Mouse (Mus musculus) lung, adult 2 months (tissue): Measurements from ENCODE around the gene Dcst2. TPM values are rescaled to one million over a fixed set of nuclear protein-coding genes. Genes with fewer than 3 reads are reported as not detected.

Experiments used
- DNase-seq: peaks from one replicate; pipeline ENCODE4 v3.0.0; 2022
- H3K4me1 ChIP-seq: fragments of 200-500 bp; 2 replicates; pipeline ENCODE4 v1.6.1; 2011; ENCODE audit warnings: low read length; ENCODE audit not compliant: control insufficient read depth, insufficient read depth
- H3K4me3 ChIP-seq: fragments of 200-500 bp; replicated peaks from 2 replicates; pipeline ENCODE3; 2011; ENCODE audit warnings: low read depth, mild to moderate bottlenecking, control low read depth, low read length; ENCODE audit errors: extremely low read depth
- CTCF ChIP-seq: fragments of 200-500 bp; IDR thresholded peaks from 2 replicates; pipeline ENCODE4 v1.5.1; 2011; ENCODE audit warnings: mild to moderate bottlenecking, low read length, control low read depth; ENCODE audit not compliant: insufficient read depth
- POLR2A ChIP-seq: fragments of 200-500 bp; IDR thresholded peaks from 2 replicates; pipeline ENCODE4 v1.6.1; 2011; ENCODE audit warnings: low read depth, mild to moderate bottlenecking, control low read depth, low read length, borderline replicate concordance; ENCODE audit errors: extremely low read depth
- WGBS: fragments of 180-500 bp; shearing (Covaris S2); methylation state at CpG from one replicate; pipeline ENCODE4 v1.1.7; 2018; 5-methylcytosine and 5-hydroxymethylcytosine counted together
- polyA plus RNA-seq: library from polyadenylated mRNA; depleted of rRNA; stranded (reverse); fragments of >200 nt; gene quantifications from 2 replicates; pipeline ENCODE4 v1.2.3, GENCODE M21; 2012

Dcst2 gene
- polyA plus RNA-seq, 1 experiment, result 0.28 TPM

DNA sequence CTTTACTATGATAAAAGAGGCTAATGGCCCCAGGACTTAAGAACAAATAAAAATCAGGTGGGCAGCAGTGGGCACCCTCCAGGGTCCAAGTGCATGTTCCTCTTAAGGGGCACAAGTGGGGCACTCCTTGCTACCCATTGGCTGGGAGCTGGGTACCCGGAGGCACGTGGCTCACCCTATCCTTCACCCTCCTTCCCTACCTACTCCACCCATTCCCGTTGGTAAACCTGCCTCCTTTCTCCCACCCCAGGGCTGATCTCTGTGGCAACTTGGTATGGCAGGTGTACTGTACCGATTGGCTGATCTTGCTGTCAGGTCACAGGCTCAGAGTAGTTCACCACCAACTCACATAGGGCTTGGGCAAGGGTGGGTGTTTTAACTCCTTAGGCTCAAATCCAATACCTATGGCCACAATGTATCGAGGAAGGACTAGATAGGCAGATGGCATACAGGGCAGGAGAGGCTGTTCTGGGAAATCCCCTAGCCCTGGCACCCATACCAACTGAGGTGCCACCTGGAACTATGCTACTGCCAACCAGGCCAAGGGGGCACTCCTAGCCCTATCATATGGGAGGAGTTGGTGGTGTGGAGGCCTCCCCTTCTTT is 22.0 kb downstream of the Dcst2 start:
- TF ChIP-seq CTCF (no peak), POLR2A (no peak)
- peak; percentile 22 for DNase-seq
- WGBS, result 64% methylated on average over 5 of the region's 5 CpGs
- peaks cover 14% of the 10 kb centered on the region for H3K4me1 ChIP-seq
- H3K4me3 ChIP-seq, result no peak overlapping the region

GRCm38 (mm10) chr3:89384331-89385076 is 22.7 kb downstream of the Dcst2 start:
- no peak for TF ChIP-seq CTCF
- no peak for TF ChIP-seq POLR2A
- 66% methylated on average over 12 of the region's 12 CpGs for WGBS
- DNase-seq, result peak; percentile 23
- Histone ChIP-seq H3K4me1 (peaks cover 14% of the 10 kb centered on the region), H3K4me3 (no peak overlapping the region)

DNA sequence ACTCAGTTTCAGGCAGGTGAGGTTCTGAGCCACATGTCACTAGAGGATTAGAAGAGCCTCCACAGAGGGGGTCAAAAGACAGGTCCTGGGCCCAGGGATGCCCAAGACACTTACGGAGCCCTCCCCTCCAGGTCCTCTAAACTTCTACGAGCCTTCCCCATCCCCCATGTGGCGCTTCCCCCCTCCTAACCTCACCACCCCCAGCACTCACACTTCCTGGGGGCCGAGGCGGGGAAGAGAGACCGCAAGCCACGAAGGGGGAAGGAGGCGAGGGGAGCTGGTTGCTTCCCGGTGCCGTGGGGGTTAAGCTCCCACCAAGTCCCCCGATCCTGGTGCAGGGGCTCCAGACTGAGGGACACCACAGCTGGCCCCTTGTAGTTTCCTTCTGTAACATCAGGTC is 23.7 kb downstream of the Dcst2 start:
- no peak overlapping the region for H3K4me3 ChIP-seq
- WGBS, result 46% methylated on average over 11 of the region's 11 CpGs
- peaks cover 17% of the 10 kb centered on the region for H3K4me1 ChIP-seq
- no peak for TF ChIP-seq POLR2A
- peak; percentile 13 for DNase-seq

DNA sequence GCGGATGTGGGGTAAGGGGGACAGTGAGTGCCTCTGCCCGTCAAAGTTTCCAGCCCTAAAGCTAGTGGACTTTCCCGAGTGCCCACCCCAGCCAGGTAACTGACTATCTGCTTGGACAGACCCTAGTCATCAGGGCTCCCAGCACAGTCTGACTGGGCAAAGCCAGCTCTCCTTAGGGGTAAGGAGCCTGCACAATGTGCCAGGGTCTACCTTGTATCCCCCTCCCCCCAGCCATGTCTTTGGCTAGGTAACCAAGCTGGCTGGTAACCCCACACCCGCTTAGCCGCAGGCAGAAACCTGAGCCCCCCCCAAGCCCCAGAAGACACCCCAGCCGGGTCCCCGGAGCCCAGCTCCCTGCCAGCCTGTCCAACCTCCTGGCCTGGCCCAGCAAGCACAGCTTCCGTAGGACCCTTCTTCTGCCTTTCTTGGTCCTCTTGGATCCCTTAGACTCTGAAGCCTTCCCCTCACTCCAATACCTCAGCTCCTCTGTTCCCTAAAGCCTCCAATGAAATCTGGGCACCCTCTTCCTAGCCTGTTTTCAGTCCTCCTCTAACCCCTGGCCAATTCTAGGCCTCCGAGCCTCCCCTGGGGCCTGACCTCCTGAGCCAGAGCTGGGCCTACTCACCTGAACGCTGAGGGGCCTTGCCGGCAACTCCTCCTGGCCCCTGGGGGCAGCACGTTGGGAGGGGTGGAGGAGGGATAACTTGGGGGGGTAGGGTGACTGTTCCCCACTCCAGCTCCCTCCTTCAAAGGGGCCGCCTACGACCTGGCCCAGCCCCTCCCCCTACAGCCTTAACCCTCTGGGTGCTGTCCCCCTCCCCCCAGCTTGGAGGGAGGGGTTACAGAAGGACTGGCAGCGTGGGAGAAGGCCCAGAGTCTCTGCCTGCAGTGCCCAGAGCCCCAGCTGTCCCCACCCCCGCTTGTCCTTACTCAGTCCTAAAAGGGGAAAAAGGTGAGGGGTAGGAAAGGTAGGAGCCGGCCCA is 25.0 kb downstream of the Dcst2 start:
- H3K4me1 ChIP-seq, result peaks cover 24% of the 10 kb centered on the region
- H3K4me3 ChIP-seq, result peak overlapping the region; percentile 23
- WGBS, result 62% methylated on average over 17 of the region's 17 CpGs

DNA sequence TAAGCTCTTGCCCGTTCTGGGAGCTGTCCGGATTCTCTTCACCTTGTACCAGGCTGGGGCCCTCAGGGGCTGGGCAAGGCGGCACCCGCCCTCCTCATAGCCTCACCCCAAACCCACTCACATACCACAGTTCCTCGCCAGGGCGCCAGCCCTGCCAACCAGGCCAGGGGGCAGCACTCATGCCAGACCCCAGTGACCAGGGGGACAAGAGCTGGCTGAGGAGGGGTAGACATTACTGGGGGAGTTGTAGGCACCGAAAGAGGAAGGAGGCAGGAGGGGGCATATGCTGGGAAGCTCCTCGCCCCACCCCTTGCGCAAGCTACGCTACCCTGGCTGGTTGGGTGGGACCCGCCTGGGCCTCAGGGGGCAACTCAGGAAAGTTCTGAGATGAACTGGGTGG is 25.9 kb downstream of the Dcst2 start:
- no peak for TF ChIP-seq CTCF
- TF ChIP-seq POLR2A, result no peak

More for the DNA sequence above, 25.0 kb downstream of the Dcst2 start:
- TF ChIP-seq CTCF (no peak), POLR2A (no peak)
- DNase-seq, result peak; percentile 13

DNA sequence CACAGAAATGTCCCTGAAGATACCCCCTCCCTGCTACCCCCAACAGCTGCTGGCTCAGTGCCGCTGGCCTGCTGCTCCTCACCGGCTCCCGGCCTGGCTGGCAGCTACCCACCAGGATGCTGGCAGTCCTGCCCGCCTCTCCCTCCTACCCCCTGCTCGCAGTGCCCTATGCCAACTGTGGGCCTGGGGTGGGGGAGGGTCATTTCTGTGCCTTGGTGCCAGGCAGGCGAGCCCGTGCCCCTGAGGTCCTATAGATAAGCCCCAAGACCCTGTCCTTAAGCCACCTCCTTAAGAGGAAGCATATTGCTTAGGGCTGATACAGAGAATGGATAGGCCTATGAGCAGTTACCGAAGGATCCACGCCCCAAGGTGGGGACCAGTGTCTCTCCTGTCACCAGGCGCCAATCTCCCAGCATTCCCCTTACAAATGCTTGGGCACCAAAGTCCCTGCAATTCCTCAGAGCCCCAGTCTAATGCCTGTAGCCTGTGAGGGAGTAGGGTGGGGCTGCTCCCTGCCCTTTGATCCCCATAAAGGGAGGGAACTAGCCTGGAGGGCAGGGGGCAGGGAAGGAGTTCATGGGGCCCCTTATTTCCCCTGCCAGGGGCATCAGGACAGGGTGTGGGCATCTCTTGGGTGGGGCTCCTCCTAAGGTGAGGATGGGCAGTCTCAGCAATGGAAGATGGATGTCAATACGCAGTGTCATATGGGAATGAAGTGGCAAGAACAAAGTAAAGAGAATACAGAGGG is 26.5 kb downstream of the Dcst2 start:
- peak; percentile 25 for DNase-seq
- TF ChIP-seq CTCF (no peak), POLR2A (no peak)
- Histone ChIP-seq H3K4me1 (peaks cover 24% of the 10 kb centered on the region), H3K4me3 (no peak overlapping the region)
- WGBS, result 57% methylated on average over 11 of the region's 11 CpGs

More for the DNA sequence above, 25.9 kb downstream of the Dcst2 start:
- Histone ChIP-seq H3K4me3 (peak overlapping the region; percentile 22), H3K4me1 (peaks cover 24% of the 10 kb centered on the region)
- peak; percentile 43 for DNase-seq
- WGBS, result 65% methylated on average over 11 of the region's 11 CpGs

DNA sequence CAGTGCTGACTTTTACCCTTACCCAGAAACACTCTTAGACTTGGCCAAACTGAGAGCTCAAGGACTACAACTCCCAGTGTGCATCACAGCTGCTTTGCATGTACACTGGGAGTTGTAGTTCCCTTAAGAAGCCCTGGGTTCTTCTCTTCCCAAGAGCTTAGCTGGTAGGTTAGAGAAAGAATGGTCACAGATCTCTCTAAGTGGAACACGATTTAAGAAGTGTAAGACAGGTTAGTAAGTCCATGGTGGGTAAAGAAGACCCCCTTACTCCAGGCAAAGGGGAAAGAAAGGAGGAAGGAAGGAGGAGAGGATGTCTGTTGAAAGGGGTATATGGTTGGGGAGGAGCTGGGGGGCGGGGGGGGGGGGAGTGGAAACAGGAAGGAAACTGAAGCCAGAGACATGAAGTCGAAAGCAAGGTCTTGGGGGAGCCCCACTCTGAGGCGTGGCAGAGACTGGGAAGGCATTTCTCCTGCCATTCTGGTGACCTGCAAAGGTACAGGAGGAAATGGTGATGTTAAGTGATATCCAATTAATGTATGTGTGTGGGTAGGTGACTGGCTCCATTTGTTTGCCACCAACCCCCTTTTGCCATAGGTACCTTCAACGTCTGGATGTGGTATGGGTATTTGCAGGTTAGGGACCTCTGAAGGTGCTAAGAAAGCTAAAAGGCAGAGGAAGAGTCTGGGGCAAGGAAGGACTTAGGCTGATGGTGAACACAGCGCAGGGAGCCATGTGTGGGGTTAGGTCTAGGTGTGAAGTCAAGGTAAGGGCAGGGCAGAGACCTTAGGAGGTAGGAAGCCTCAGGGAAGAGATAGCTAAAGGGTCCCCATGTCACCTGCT is 27.3 kb downstream of the Dcst2 start:
- H3K4me3 ChIP-seq, result no peak overlapping the region
- no peak for TF ChIP-seq CTCF
- no peak for TF ChIP-seq POLR2A
- WGBS, result 39% methylated on average over 6 of the region's 6 CpGs
- H3K4me1 ChIP-seq, result peaks cover 22% of the 10 kb centered on the region
- DNase-seq, result no peak

- 6% methylated on average over 5 of the region's 5 CpGs for WGBS
- peak; percentile 33 for DNase-seq
- TF ChIP-seq CTCF, result no peak
- no peak for TF ChIP-seq POLR2A
- peaks cover 19% of the 10 kb centered on the region for H3K4me1 ChIP-seq
- H3K4me3 ChIP-seq, result no peak overlapping the region
These were observed 28.3 kb downstream of the Dcst2 start for GRCm38 (mm10) chr3:89390111-89390515.
